Comparison of ENCODE assay signal across 8 mouse cellular contexts in the genomic region with DNA sequence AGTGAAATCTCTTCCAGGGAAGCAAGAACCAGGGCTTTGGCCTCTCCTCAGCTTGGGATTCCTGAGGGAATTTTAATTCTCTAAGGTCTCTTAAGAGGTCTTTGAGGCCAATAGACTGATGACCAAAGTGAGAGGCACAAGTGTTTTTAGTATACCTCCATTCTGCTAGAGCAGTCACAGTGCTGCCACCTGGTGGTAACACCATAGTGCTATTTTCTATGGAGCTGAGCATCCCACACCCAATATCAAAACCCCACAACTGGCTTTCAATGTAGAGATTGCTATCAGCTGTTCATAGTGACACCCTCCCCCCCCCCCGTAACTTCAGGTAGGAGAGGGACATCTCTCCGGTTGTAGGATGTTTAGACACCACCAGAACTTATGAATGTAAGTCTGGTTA. TPM values are rescaled to one million over a fixed set of nuclear protein-coding genes. Genes with fewer than 3 reads are reported as not detected.
DNase-seq lines count a peak whose midpoint lies in the region; ATAC-seq and TF ChIP-seq lines count a peak whose summit lies in the region.

No protein-coding gene starts in this region.

- no peak overlapping the region for H3K27ac ChIP-seq in heart, embryonic 11.5 days (ENCODE audit: low read depth, low read length)
- H3K27ac ChIP-seq in cortical plate, adult 2 months (ENCODE audit: insufficient read depth, low read length), result no peak overlapping the region
- H3K27ac ChIP-seq in heart, postnatal 0 days (ENCODE audit: low read depth), result no peak overlapping the region
- H3K27ac ChIP-seq in midbrain, embryonic 14.5 days (replicated peaks; ENCODE audit: low read depth, low read length), result no peak overlapping the region

- no peak overlapping the region for H3K4me2 ChIP-seq in heart, embryonic 11.5 days
- no peak overlapping the region for H3K4me2 ChIP-seq in heart, postnatal 0 days (ENCODE audit: low read depth, low read length)
- H3K4me2 ChIP-seq in midbrain, embryonic 14.5 days (ENCODE audit: low read length), result no peak overlapping the region

- TF ChIP-seq CTCF in cortical plate, adult 2 months (IDR thresholded peaks at IDR 0.05; ENCODE audit: extremely low read depth, insufficient read depth, low read length), result peak; percentile 53; the same call in 1 of the 2 replicates
- TF ChIP-seq CTCF in heart, postnatal 0 days (IDR thresholded peaks at IDR 0.05; ENCODE audit: low read depth), result peak; percentile 74

- H3K4me1 ChIP-seq in heart, embryonic 11.5 days (ENCODE audit: control insufficient read depth, insufficient read depth, low read length), result no peaks in the 10 kb centered on the region
- no peaks in the 10 kb centered on the region for H3K4me1 ChIP-seq in cortical plate, adult 2 months (ENCODE audit: control insufficient read depth, insufficient read depth, low read length)
- H3K4me1 ChIP-seq in heart, postnatal 0 days (ENCODE audit: control insufficient read depth, insufficient read depth), result no peaks in the 10 kb centered on the region
- no peaks in the 10 kb centered on the region for H3K4me1 ChIP-seq in midbrain, embryonic 14.5 days (ENCODE audit: control insufficient read depth, insufficient read depth, low read length)

- DNase-seq in heart, adult 8-10 months (ENCODE audit: low spot score), result peak; percentile 62
- DNase-seq in adipocyte (ENCODE audit: low spot score), result peak; percentile 86
- peak; percentile 66 for DNase-seq in heart, postnatal 0 days (ENCODE audit: low spot score)
- DNase-seq in layer of hippocampus, postnatal 36 days, result peak; percentile 42 to 70
- peak; percentile 89 for DNase-seq in midbrain, embryonic 14.5 days
- DNase-seq in spleen, postnatal 36 days (ENCODE audit: low spot score in 2 of 2), result peak; percentile 51 to 59

- WGBS in heart, embryonic 11.5 days (ENCODE audit: insufficient replicate concordance), result 8% methylated on average over 2 of the region's 2 CpGs
- WGBS in heart, postnatal 0 days, result 15% methylated on average over 2 of the region's 2 CpGs
- 14% methylated on average over 2 of the region's 2 CpGs for WGBS in midbrain, embryonic 14.5 days

- no peak for ATAC-seq in heart, embryonic 11.5 days (replicated peaks; ENCODE audit: insufficient number of reproducible peaks, low FRiP score, low TSS enrichment)
- no peak for ATAC-seq in heart, postnatal 0 days (ENCODE audit: insufficient read depth, low read depth)
- no peak for ATAC-seq in midbrain, embryonic 14.5 days (ENCODE audit: low FRiP score, low TSS enrichment)

- no peak for TF ChIP-seq POLR2A in cortical plate, adult 2 months (IDR thresholded peaks at IDR 0.05; ENCODE audit: extremely low read depth, insufficient read depth, low read length)

- TF ChIP-seq EP300 in heart, postnatal 0 days (IDR thresholded peaks at IDR 0.05; ENCODE audit: low read depth), result no peak

- no peak overlapping the region for H3K9ac ChIP-seq in heart, embryonic 11.5 days (ENCODE audit: low read depth, low read length)
- no peak overlapping the region for H3K9ac ChIP-seq in heart, postnatal 0 days (replicated peaks; ENCODE audit: low read depth, low read length)
- no peak overlapping the region for H3K9ac ChIP-seq in midbrain, embryonic 14.5 days (replicated peaks; ENCODE audit: low read length)

- H3K36me3 ChIP-seq in heart, embryonic 11.5 days (ENCODE audit: control insufficient read depth, insufficient read depth, low read length), result no peaks in the 10 kb centered on the region
- H3K36me3 ChIP-seq in heart, postnatal 0 days (replicated peaks; ENCODE audit: control insufficient read depth, insufficient read depth, low read length), result no peaks in the 10 kb centered on the region
- no peaks in the 10 kb centered on the region for H3K36me3 ChIP-seq in midbrain, embryonic 14.5 days (ENCODE audit: control insufficient read depth, insufficient read depth, low read length)

- H3K9me3 ChIP-seq in heart, embryonic 11.5 days (replicated peaks; ENCODE audit: control insufficient read depth, low read length), result no peaks in the 10 kb centered on the region
- no peaks in the 10 kb centered on the region for H3K9me3 ChIP-seq in heart, postnatal 0 days (replicated peaks; ENCODE audit: control insufficient read depth, low read length)
- no peaks in the 10 kb centered on the region for H3K9me3 ChIP-seq in midbrain, embryonic 14.5 days (ENCODE audit: control insufficient read depth, low read length)

- 0 out of 2 replicates have a peak, but pooled peaks cover 3% of the 10 kb centered on the region for H3K27me3 ChIP-seq in heart, embryonic 11.5 days (ENCODE audit: control insufficient read depth, insufficient read depth, low read length)
- peaks cover 26% of the 10 kb centered on the region for H3K27me3 ChIP-seq in heart, postnatal 0 days (ENCODE audit: control insufficient read depth, insufficient read depth, low read length)
- H3K27me3 ChIP-seq in midbrain, embryonic 14.5 days (ENCODE audit: control insufficient read depth, insufficient read depth, low read length), result no peaks in the 10 kb centered on the region

- no peak overlapping the region for H3K4me3 ChIP-seq in heart, embryonic 11.5 days (ENCODE audit: low read depth, low read length)
- H3K4me3 ChIP-seq in cortical plate, adult 2 months (ENCODE audit: insufficient read depth, low read length), result no peak overlapping the region
- H3K4me3 ChIP-seq in heart, postnatal 0 days (ENCODE audit: low read depth, low read length), result no peak overlapping the region
- no peak overlapping the region for H3K4me3 ChIP-seq in midbrain, embryonic 14.5 days (replicated peaks; ENCODE audit: low read depth, low read length)

RNA-seq across cellular contexts. Expression of a gene that starts 16.2 kb away (rescaled TPM):
- total RNA-seq in heart, adult 8-10 months (2022), result not detected
- not detected in 2 replicates for polyA plus RNA-seq in heart, embryonic 11.5 days (2014; fragmentation: Nextera tagmentation; extraction: Ambion mirVana)
- not detected in 2 replicates for polyA plus RNA-seq in cortical plate, adult 2 months (2012; rRNA removed)
- not detected in 2 replicates for total RNA-seq in heart, postnatal 0 days (2014; rRNA removed; ENCODE audit: low replicate concordance)
- polyA plus RNA-seq in heart, postnatal 0 days (2015; fragmentation: Nextera tagmentation; extraction: Ambion mirVana), result not detected in 2 replicates
- not detected for total RNA-seq in layer of hippocampus, postnatal 36 days (2021)
- not detected in 2 replicates for polyA plus RNA-seq in midbrain, embryonic 14.5 days (2014; fragmentation: Nextera tagmentation; extraction: Ambion mirVana)

RNA-seq across cellular contexts. Expression of a gene that starts 24.2 kb away (rescaled TPM):
- total RNA-seq in heart, adult 8-10 months (2022), result under 1 TPM in 1 of 4 experiments, not detected in 3; 0.23 TPM
- not detected in 2 replicates for polyA plus RNA-seq in heart, embryonic 11.5 days (2014; fragmentation: Nextera tagmentation; extraction: Ambion mirVana)
- 0.19 and 0.29 TPM in 2 replicates for polyA plus RNA-seq in cortical plate, adult 2 months (2012; rRNA removed)
- not detected in 2 replicates for total RNA-seq in heart, postnatal 0 days (2014; rRNA removed; ENCODE audit: low replicate concordance)
- not detected in 2 replicates for polyA plus RNA-seq in heart, postnatal 0 days (2015; fragmentation: Nextera tagmentation; extraction: Ambion mirVana)
- not detected for total RNA-seq in layer of hippocampus, postnatal 36 days (2021)
- not detected in 2 replicates for polyA plus RNA-seq in midbrain, embryonic 14.5 days (2014; fragmentation: Nextera tagmentation; extraction: Ambion mirVana)

RNA-seq across cellular contexts. Expression of a gene that starts 28.6 kb away (rescaled TPM):
- 1 to 10 TPM in 3 of 4 experiments, under 1 TPM in 1; 0.71 to 1.9 (median 1.4) TPM for total RNA-seq in heart, adult 8-10 months (2022)
- polyA plus RNA-seq in heart, embryonic 11.5 days (2014; fragmentation: Nextera tagmentation; extraction: Ambion mirVana), result 0.10 and 0.17 TPM in 2 replicates
- polyA plus RNA-seq in cortical plate, adult 2 months (2012; rRNA removed), result 13.6 and 13.8 TPM in 2 replicates
- 0.66 and 8.0 TPM in 2 replicates for total RNA-seq in heart, postnatal 0 days (2014; rRNA removed; ENCODE audit: low replicate concordance)
- 0.16 TPM in 2 replicates for polyA plus RNA-seq in heart, postnatal 0 days (2015; fragmentation: Nextera tagmentation; extraction: Ambion mirVana)
- 1 to 10 TPM; 4.4 to 7.3 TPM for total RNA-seq in layer of hippocampus, postnatal 36 days (2021)
- polyA plus RNA-seq in midbrain, embryonic 14.5 days (2014; fragmentation: Nextera tagmentation; extraction: Ambion mirVana), result 1.1 and 1.7 TPM in 2 replicates

RNA-seq across cellular contexts. Expression of a gene that starts 37.4 kb away (rescaled TPM):
- 100 to 1,000 TPM in 2 of 4 experiments, 10 to 100 TPM in 2; 89.3 to 121 (median 108) TPM for total RNA-seq in heart, adult 8-10 months (2022)
- 97.4 and 105 TPM in 2 replicates for polyA plus RNA-seq in heart, embryonic 11.5 days (2014; fragmentation: Nextera tagmentation; extraction: Ambion mirVana)
- polyA plus RNA-seq in cortical plate, adult 2 months (2012; rRNA removed), result 184 and 193 TPM in 2 replicates
- 22.3 and 29.6 TPM in 2 replicates for total RNA-seq in heart, postnatal 0 days (2014; rRNA removed; ENCODE audit: low replicate concordance)
- 84.0 and 84.4 TPM in 2 replicates for polyA plus RNA-seq in heart, postnatal 0 days (2015; fragmentation: Nextera tagmentation; extraction: Ambion mirVana)
- 100 to 1,000 TPM; 132 to 138 TPM for total RNA-seq in layer of hippocampus, postnatal 36 days (2021)
- 176 and 215 TPM in 2 replicates for polyA plus RNA-seq in midbrain, embryonic 14.5 days (2014; fragmentation: Nextera tagmentation; extraction: Ambion mirVana)

RNA-seq across cellular contexts. Expression of a gene that starts 44.3 kb away (rescaled TPM):
- 10 to 100 TPM; 22.3 to 27.7 (median 26.2) TPM for total RNA-seq in heart, adult 8-10 months (2022)
- polyA plus RNA-seq in heart, embryonic 11.5 days (2014; fragmentation: Nextera tagmentation; extraction: Ambion mirVana), result 42.9 and 44.1 TPM in 2 replicates
- polyA plus RNA-seq in cortical plate, adult 2 months (2012; rRNA removed), result 36.9 and 37.2 TPM in 2 replicates
- total RNA-seq in heart, postnatal 0 days (2014; rRNA removed; ENCODE audit: low replicate concordance), result 13.4 and 20.4 TPM in 2 replicates
- polyA plus RNA-seq in heart, postnatal 0 days (2015; fragmentation: Nextera tagmentation; extraction: Ambion mirVana), result 33.6 and 38.4 TPM in 2 replicates
- 10 to 100 TPM; 37.6 to 41.3 TPM for total RNA-seq in layer of hippocampus, postnatal 36 days (2021)
- 64.7 and 69.4 TPM in 2 replicates for polyA plus RNA-seq in midbrain, embryonic 14.5 days (2014; fragmentation: Nextera tagmentation; extraction: Ambion mirVana)
